Mouse (Mus musculus): ENCODE measurements at regions not wholly inside any gene's neighbourhood (a gene's known extent, or its start where the extent isn't known, plus 50 kb on each side); places are given as distances from the start of the nearest gene placed in this dataset.
"Not testable (repeated sequence)": the region's sequence is repeated elsewhere in the genome, so short reads cannot be mapped to it uniquely, and the experiment has no call there.

- DNase-seq (ENCODE audit: low spot score in 2 of 2): no peak
- intact Hi-C loops (cut with DNase I): no loop called here
Measured at GRCm38 (mm10) chr6:37689696-37690095, 159.7 kb downstream of the Akr1d1 start.

GRCm38 (mm10) chr6:37691976-37692644 is 162.1 kb downstream of the Akr1d1 start:
- intact Hi-C loops (cut with DNase I): no loop called here
- no peak for DNase-seq (ENCODE audit: low spot score in 2 of 2)

- intact Hi-C loops (cut with DNase I): no loop called here
- no peak for DNase-seq (ENCODE audit: low spot score in 2 of 2)
Measured at GRCm38 (mm10) chr6:37692758-37693157, 162.8 kb downstream of the Akr1d1 start.

- no peak for DNase-seq (ENCODE audit: low spot score in 2 of 2)
- intact Hi-C loops (cut with DNase I): no loop called here
Measured at GRCm38 (mm10) chr6:37696074-37696473, 166.1 kb downstream of the Akr1d1 start.

GRCm38 (mm10) chr6:37703946-37704345 is 166.7 kb upstream of the Trim24 start:
- no peak for DNase-seq (ENCODE audit: low spot score in 2 of 2)
- intact Hi-C loops (cut with DNase I): no loop called here

GRCm38 (mm10) chr6:37705733-37706145 is 164.9 kb upstream of the Trim24 start:
- intact Hi-C loops (cut with DNase I): no loop called here
- DNase-seq (ENCODE audit: low spot score in 2 of 2): peak in 1 of 2 experiments; percentile 41

- DNase-seq (ENCODE audit: low spot score in 2 of 2); intact Hi-C loops (cut with DNase I): not testable (repeated sequence)
Measured at GRCm38 (mm10) chr6:37707671-37708070, 162.9 kb upstream of the Trim24 start.

- intact Hi-C loops (cut with DNase I): no loop called here
Measured at GRCm38 (mm10) chr6:37711766-37712165, 158.8 kb upstream of the Trim24 start.

GRCm38 (mm10) chr6:37713411-37713810 is 157.2 kb upstream of the Trim24 start:
- intact Hi-C loops (cut with DNase I): no loop called here
- DNase-seq (ENCODE audit: low spot score in 2 of 2): no peak

More at GRCm38 (mm10) chr6:37711766-37712165, 158.8 kb upstream of the Trim24 start:
- DNase-seq (ENCODE audit: low spot score in 2 of 2): no peak

- DNase-seq (ENCODE audit: low spot score in 2 of 2): no peak
- intact Hi-C loops (cut with DNase I): no loop called here
Measured at GRCm38 (mm10) chr6:37714223-37714928, 156.2 kb upstream of the Trim24 start.

GRCm38 (mm10) chr6:37721736-37722135 is 148.9 kb upstream of the Trim24 start:
- intact Hi-C loops (cut with DNase I): no loop called here
- DNase-seq (ENCODE audit: low spot score in 2 of 2): no peak

GRCm38 (mm10) chr6:37723337-37723736 is 147.3 kb upstream of the Trim24 start:
- DNase-seq (ENCODE audit: low spot score in 2 of 2): peak; percentile 37 to 76
- intact Hi-C loops (cut with DNase I): no loop called here

GRCm38 (mm10) chr6:37724240-37724639 is 146.4 kb upstream of the Trim24 start:
- no peak for DNase-seq (ENCODE audit: low spot score in 2 of 2)
- intact Hi-C loops (cut with DNase I): no loop called here

- DNase-seq (ENCODE audit: low spot score in 2 of 2): no peak
- intact Hi-C loops (cut with DNase I): no loop called here
Measured at GRCm38 (mm10) chr6:37728621-37729020, 142.0 kb upstream of the Trim24 start.

- intact Hi-C loops (cut with DNase I): no loop called here
- DNase-seq (ENCODE audit: low spot score in 2 of 2): no peak
Measured at GRCm38 (mm10) chr6:37729165-37729564, 141.4 kb upstream of the Trim24 start.

- intact Hi-C loops (cut with DNase I): no loop called here
- DNase-seq (ENCODE audit: low spot score in 2 of 2): no peak
Measured at GRCm38 (mm10) chr6:37730500-37731239, 139.9 kb upstream of the Trim24 start.

GRCm38 (mm10) chr6:37732385-37732784 is 138.2 kb upstream of the Trim24 start:
- intact Hi-C loops (cut with DNase I): no loop called here
- DNase-seq (ENCODE audit: low spot score in 2 of 2): peak; percentile 68 to 77

GRCm38 (mm10) chr6:37735288-37735961 is 135.2 kb upstream of the Trim24 start:
- intact Hi-C loops (cut with DNase I): no loop called here
- DNase-seq (ENCODE audit: low spot score in 2 of 2): no peak

GRCm38 (mm10) chr6:37735962-37736297 is 134.7 kb upstream of the Trim24 start:
- no peak for DNase-seq (ENCODE audit: low spot score in 2 of 2)
- intact Hi-C loops (cut with DNase I): no loop called here

Measured in left cerebral cortex, postnatal 14 days (tissue).